Mouse (Mus musculus): ENCODE results near the gene Tars.

Gene Tars

DNA sequence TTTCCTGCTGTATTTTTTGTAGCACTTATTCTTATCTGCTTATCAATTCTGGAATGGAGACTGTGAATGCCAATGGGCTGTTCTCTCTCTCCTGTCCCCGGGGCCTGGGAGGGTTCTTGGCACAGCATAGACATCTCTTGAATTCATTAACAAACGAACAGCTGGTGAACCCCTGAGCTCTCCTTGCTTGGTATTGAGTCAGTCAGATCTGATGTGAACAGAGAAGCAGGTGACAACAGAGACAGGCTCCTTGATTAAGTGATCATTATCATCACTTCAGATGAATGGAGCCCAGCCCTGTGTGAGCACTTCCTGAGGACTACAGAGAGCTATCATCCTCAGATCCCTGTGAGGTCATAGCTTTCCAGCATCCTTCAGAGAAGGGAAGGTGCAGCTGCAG is 35.4 kb downstream of the Tars start:
- no peak for DNase-seq (ENCODE audit: inconsistent age in 2 of 2, low spot score in 1 of 2)

DNA sequence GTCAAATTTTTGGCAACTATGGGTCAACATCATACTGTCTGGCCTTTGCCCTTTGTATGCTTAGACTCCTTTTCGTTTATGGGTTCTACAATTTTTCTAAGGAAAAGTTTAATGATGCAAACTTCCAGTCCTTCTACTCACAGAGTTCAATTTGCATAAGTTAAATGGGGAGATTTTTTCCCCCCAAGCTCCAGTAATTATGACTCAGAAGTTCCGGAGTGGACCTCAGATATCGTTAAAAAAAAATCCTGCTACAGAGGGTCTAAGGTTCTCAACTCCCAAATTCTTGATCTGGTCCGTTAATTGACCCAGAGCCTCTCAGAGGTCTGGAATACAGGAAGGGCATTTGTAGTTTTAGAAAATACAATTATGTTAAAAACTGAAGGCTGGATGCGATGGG is 37.6 kb downstream of the Tars start:
- no peak for DNase-seq (ENCODE audit: inconsistent age in 2 of 2, low spot score in 1 of 2)

GRCm38 (mm10) chr15:11360888-11361287 is 38.6 kb downstream of the Tars start:
- no peak for DNase-seq (ENCODE audit: inconsistent age in 2 of 2, low spot score in 1 of 2)

- DNase-seq (ENCODE audit: inconsistent age in 2 of 2, low spot score in 1 of 2): no peak
These were observed 42.0 kb downstream of the Tars start for GRCm38 (mm10) chr15:11357501-11357900.

DNA sequence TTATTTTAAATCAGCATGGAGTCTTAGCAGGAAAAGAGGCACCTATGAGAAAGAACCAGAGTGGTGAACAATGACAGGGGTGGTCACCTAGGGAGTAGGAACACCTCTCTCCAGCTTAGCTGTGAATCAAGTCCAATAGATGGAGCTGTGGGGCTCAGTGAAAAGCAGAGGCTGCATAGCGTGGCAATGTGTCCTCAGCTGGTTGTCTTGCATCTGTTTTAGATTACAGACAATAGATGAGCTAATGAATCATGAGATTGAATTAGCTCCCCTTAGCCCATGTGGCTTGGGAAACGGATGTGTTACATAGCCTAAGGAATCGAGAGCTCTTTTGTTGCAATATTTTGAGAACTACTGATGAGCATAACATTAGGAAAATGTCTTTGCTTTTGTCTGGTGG is 43.6 kb downstream of the Tars start:
- DNase-seq (ENCODE audit: inconsistent age in 2 of 2, low spot score in 1 of 2): peak in 1 of 2 experiments; percentile 25

GRCm38 (mm10) chr15:11339467-11340180 is 59.8 kb downstream of the Tars start:
- DNase-seq (ENCODE audit: inconsistent age in 2 of 2, low spot score in 1 of 2): no peak
